Mouse (Mus musculus) E14TG2a.4 (cell line): ENCODE data around the gene Rad52.

ENCODE experiments used
- CTCF ChIP-seq: conservative IDR thresholded peaks from 2 replicates; pipeline ENCODE4 v1.5.1; 2014; ENCODE audit warnings: low read length
- POU5F1 ChIP-seq: IDR thresholded peaks from 2 replicates; pipeline ENCODE4 v1.6.1; 2014; ENCODE audit warnings: low read length, borderline replicate concordance

DNA sequence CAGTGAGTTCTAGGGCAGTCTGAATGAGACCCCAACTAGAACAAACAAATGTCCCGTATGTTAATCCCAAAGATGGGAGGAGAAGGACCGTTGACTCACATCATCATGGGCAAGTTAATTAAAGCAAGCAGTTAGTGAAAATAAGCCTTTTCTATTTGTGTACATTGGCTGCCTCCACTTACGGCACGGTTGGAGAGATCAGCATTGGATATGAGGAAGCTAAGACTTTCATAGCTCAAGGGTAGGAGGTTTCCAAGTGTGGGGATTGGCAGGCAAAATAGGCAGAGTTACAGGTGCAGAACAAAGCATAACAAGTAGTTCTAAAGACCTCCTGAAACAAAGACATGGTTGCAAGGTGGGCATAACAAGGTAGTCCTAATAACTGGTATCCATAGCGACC is 3.0 kb downstream of the Rad52 start:
- TF ChIP-seq CTCF: no peak
- TF ChIP-seq POU5F1: no peak
